Mouse (Mus musculus) CD4-positive, CD25-positive, alpha-beta regulatory T cell (primary cell): ENCODE measurements around the gene Gm9970. TPM values are rescaled to one million over a fixed set of nuclear protein-coding genes. Genes with fewer than 3 reads are reported as not detected.

Source experiments
- polyA plus RNA-seq: library from polyadenylated mRNA; unstranded; fragments of 100-300 nt; shearing (Covaris generic); gene quantifications from one replicate; pipeline ENCODE4 v1.2.1, GENCODE M21; 2017

Gene Gm9970
- 1.2 TPM for polyA plus RNA-seq

GRCm38 (mm10) chr5:31240637-31241521 is at the start of gene Gm9970, which contains the start of gene Nrbp1:
TSS of gene Gm9970 (minus strand) at chr5:31241232.
TSS of gene Nrbp1 (plus strand) at chr5:31240864.

GRCm38 (mm10) chr5:31251541-31252101 is 10.6 kb upstream of the Gm9970 start, which contains the start of gene Krtcap3:
TSS of gene Krtcap3 (plus strand) at chr5:31251691.

GRCm38 (mm10) chr5:31220448-31221303 is 20.4 kb downstream of the Gm9970 start, which contains the start of gene Ppm1g:
TSS of gene Ppm1g (minus strand) at chr5:31220687.

DNA sequence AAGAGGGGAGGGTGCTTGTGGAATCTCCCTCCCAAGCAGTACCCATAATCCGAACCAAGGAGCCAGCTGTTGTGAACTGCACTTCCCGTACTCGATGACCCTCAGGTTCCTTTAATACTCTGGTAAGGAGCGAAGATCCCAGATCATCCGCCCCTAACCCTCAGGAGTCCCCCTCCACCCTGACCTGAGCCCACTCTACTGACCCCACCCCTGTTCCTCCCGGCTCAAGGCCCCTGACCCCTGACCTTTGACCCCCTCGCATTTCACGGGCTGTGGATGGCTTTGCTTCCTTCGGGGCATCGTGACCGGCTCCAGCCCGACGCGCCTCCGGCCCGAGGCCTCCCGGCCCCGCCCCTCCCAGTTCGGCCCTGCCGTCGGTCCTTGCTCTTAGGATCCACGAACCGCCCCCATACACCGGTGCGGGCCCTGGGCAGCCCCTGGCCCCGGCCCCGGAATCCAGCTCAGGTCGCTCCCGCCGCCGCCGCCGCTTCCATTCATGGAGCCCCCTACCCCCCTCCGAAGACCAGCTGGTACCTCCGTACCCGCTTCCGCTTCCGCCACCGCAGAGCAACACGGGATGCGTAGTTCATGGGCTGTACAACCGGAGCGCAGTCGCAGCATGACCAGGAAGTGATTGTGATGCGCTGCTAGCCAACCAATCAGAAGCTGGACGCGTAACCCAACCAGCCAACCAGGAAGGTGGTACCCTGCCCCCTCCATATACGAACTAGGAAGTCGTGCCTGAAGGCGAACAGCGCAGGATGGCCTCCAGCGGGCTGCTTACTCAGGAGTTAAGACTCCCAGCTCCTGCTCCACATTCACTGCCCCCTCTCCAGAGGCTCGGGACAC is 39.1 kb downstream of the Gm9970 start, which contains the start of gene Zfp513:
TSS of gene Zfp513 (minus strand) at position 562 of the 849 bp plus-strand sequence.

DNA sequence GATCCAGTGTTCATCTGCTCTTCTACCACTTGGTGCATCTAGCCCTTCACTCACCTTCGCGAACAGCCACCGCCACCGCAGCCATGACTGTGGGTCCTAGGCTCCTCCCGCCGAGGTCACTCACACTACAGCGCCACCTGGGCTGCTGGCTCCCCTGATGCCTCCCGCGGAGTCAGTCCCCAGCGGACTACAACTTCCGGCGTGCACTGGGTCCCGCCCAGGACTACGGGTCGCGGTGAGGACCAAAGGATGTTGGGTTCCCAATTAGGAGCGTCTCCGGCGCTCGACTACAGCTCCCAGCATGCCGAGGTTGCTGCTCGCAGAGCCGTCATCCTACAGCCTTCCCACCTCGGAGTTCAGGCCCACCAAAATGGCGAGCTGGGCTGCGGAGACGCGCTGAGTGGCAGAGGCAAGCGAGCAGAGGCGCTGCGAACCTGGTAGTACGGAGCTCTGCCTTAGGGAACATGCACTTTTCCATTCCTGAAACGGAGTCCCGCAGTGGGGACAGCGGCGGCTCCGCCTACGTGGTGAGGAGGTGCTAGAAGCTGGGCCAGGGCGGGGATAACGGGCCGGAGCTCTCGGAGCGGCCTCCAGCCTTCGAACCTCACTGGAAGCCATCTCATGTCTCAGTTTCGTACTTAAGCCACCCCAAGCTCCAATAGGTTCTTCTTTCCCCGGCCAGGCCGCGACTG is 47.9 kb downstream of the Gm9970 start, which contains the start of the genes Snx17 and Eif2b4:
TSS of gene Snx17 (plus strand) at position 289 of the 692 bp plus-strand sequence.
TSS of gene Eif2b4 (minus strand) at position 492 of the 692 bp plus-strand sequence.

Other genes starting within 250 kb of the Gm9970 start
- 96.1 TPM for gene Atraid, start 192.9 kb downstream of the Gm9970 start, polyA plus RNA-seq
- 8.9 TPM for gene Slc5a6, start 192.3 kb downstream of the Gm9970 start, polyA plus RNA-seq
- gene Cad, start 186.5 kb downstream of the Gm9970 start, polyA plus RNA-seq: 29.4 TPM
- not detected for gene Dnajc5g, start 134.9 kb downstream of the Gm9970 start, polyA plus RNA-seq
- not detected for gene Slc30a3, start 133.0 kb downstream of the Gm9970 start, polyA plus RNA-seq
- not detected for gene Trim54, start 124.5 kb downstream of the Gm9970 start, polyA plus RNA-seq
- not detected for gene Ucn, start 102.4 kb downstream of the Gm9970 start, polyA plus RNA-seq
- 39.5 TPM for gene Mpv17, start 87.0 kb downstream of the Gm9970 start, polyA plus RNA-seq
- gene Gm29609, start 61.3 kb downstream of the Gm9970 start, polyA plus RNA-seq: 2.0 TPM
- 90.6 TPM for gene Gtf3c2, start 61.1 kb downstream of the Gm9970 start, polyA plus RNA-seq
- 125 TPM for gene Snx17, start 48.0 kb downstream of the Gm9970 start, polyA plus RNA-seq
- gene Eif2b4, start 47.8 kb downstream of the Gm9970 start, polyA plus RNA-seq: 85.0 TPM
- 25.6 TPM for gene Zfp513, start 38.9 kb downstream of the Gm9970 start, polyA plus RNA-seq
- 139 TPM for gene Ppm1g, start 20.5 kb downstream of the Gm9970 start, polyA plus RNA-seq
- 182 TPM for gene Nrbp1, start 368 bp downstream of the Gm9970 start, polyA plus RNA-seq
- gene Krtcap3, start 10.5 kb upstream of the Gm9970 start, polyA plus RNA-seq: 74.3 TPM
- 10.3 TPM for gene Ift172, start 49.9 kb upstream of the Gm9970 start, polyA plus RNA-seq
- gene Fndc4, start 54.8 kb upstream of the Gm9970 start, polyA plus RNA-seq: 0.35 TPM
- gene Gckr, start 56.2 kb upstream of the Gm9970 start, polyA plus RNA-seq: 0.38 TPM
- gene Zfp512, start 211.2 kb upstream of the Gm9970 start, polyA plus RNA-seq: 57.8 TPM
- 0.18 TPM for gene 4930548H24Rik, start 244.5 kb upstream of the Gm9970 start, polyA plus RNA-seq